Mouse (Mus musculus) embryonic facial prominence, embryonic 13.5 days (tissue): Measurements from ENCODE around the gene Nupr1. TPM values are rescaled to one million over a fixed set of nuclear protein-coding genes. Genes with fewer than 3 reads are reported as not detected.
A peak's percentile ranks its signal among the peaks of the same experiment; 100 is the strongest.

Experiments used
- microRNA-seq: library from miRNA; unstranded; fragments of <30 nt; microRNA quantifications from one replicate; pipeline ENCODE4, GENCODE M21; 2016
- polyA plus RNA-seq: library from polyadenylated mRNA; unstranded; fragments of >200 nt; fragmentation: Nextera tagmentation; extraction: Ambion mirVana; gene quantifications from 2 replicates; pipeline ENCODE4 v1.2.1, GENCODE M21; 2015

Gene Nupr1
- polyA plus RNA-seq, 1 experiment from 2014 or later: 5.5 TPM

Small RNA genes lying within 50 kb of the gene (microRNA-seq; reads per million reads assigned to microRNA genes)
- 1.8 reads per million, percentile 3 among the genes with 10 or more reads in this experiment for gene Mir7059

Other genes with a start within 250 kb of the Nupr1 start
- 2.9 and 3.1 TPM in 2 replicates for gene Nfatc2ip, start 234.1 kb downstream of the Nupr1 start, polyA plus RNA-seq
- gene Cd19, start 216.0 kb downstream of the Nupr1 start, polyA plus RNA-seq: 0.37 TPM in 1 of 2 replicates, not detected in the other
- gene Rabep2, start 202.1 kb downstream of the Nupr1 start, polyA plus RNA-seq: 30.8 and 34.0 TPM in 2 replicates
- 7.9 and 11.5 TPM in 2 replicates for gene Atp2a1, start 167.8 kb downstream of the Nupr1 start, polyA plus RNA-seq
- gene Sh2b1, start 155.4 kb downstream of the Nupr1 start, polyA plus RNA-seq: 53.4 and 57.8 TPM in 2 replicates
- gene Tufm, start 143.5 kb downstream of the Nupr1 start, polyA plus RNA-seq: 129 and 131 TPM in 2 replicates
- 54.0 and 56.8 TPM in 2 replicates for gene Atxn2l, start 127.4 kb downstream of the Nupr1 start, polyA plus RNA-seq
- 199 and 205 TPM in 2 replicates for gene Eif3c, start 64.5 kb downstream of the Nupr1 start, polyA plus RNA-seq
- 0.59 and 0.65 TPM in 2 replicates for gene Apobr, start 45.9 kb downstream of the Nupr1 start, polyA plus RNA-seq
- gene Cln3, start 45.0 kb downstream of the Nupr1 start, polyA plus RNA-seq: 34.0 and 37.9 TPM in 2 replicates
- gene Il27, start 35.9 kb downstream of the Nupr1 start, polyA plus RNA-seq: not detected in 2 replicates
- 48.9 and 62.9 TPM in 2 replicates for gene Sgf29, start 18.4 kb upstream of the Nupr1 start, polyA plus RNA-seq
- gene Sult1a1, start 45.6 kb upstream of the Nupr1 start, polyA plus RNA-seq: 4.3 and 4.4 TPM in 2 replicates
- gene Bola2, start 64.5 kb upstream of the Nupr1 start, polyA plus RNA-seq: 105 and 139 TPM in 2 replicates
- gene Slx1b, start 64.9 kb upstream of the Nupr1 start, polyA plus RNA-seq: 14.0 and 15.0 TPM in 2 replicates
- gene Coro1a, start 76.9 kb upstream of the Nupr1 start, polyA plus RNA-seq: 33.3 and 35.8 TPM in 2 replicates
- 56.7 and 56.9 TPM in 2 replicates for gene Mapk3, start 128.7 kb upstream of the Nupr1 start, polyA plus RNA-seq
- gene Gdpd3, start 135.5 kb upstream of the Nupr1 start, polyA plus RNA-seq: 1.6 and 3.1 TPM in 2 replicates
- 104 and 112 TPM in 2 replicates for gene Ypel3, start 146.1 kb upstream of the Nupr1 start, polyA plus RNA-seq
- gene Tbx6, start 150.6 kb upstream of the Nupr1 start, polyA plus RNA-seq: 0.27 and 0.59 TPM in 2 replicates
- gene Ppp4c, start 161.6 kb upstream of the Nupr1 start, polyA plus RNA-seq: 300 and 311 TPM in 2 replicates
- 0.45 and 0.70 TPM in 2 replicates for gene Fam57b, start 166.8 kb upstream of the Nupr1 start, polyA plus RNA-seq
- gene 4930451I11Rik, start 200.8 kb upstream of the Nupr1 start, polyA plus RNA-seq: not detected in 2 replicates
- 1.6 and 1.9 TPM in 2 replicates for gene Doc2a, start 216.6 kb upstream of the Nupr1 start, polyA plus RNA-seq
- gene Hirip3, start 231.1 kb upstream of the Nupr1 start, polyA plus RNA-seq: 37.5 and 43.0 TPM in 2 replicates
- gene Ino80e, start 231.5 kb upstream of the Nupr1 start, polyA plus RNA-seq: 84.1 and 108 TPM in 2 replicates